Mouse (Mus musculus) heart, embryonic 16.5 days (tissue): ENCODE data around the gene Ep400. TPM values are rescaled to one million over a fixed set of nuclear protein-coding genes. Genes with fewer than 3 reads are reported as not detected.

ENCODE experiments used
- ATAC-seq: fragments of 200-750 bp; cut with Nextera tagmentation; replicated peaks from 2 replicates; pipeline ENCODE4 v1.8.0; 2017; ENCODE audit warnings: moderate number of reproducible peaks; ENCODE audit not compliant: insufficient read depth, low FRiP score; ENCODE audit errors: extremely low read depth
- H3K27ac ChIP-seq: fragments of 300-500 bp; sonication (generic); 2 replicates; pipeline ENCODE4 v1.5.1; 2014; ENCODE audit warnings: mild to moderate bottlenecking, low read length, control low read depth, moderate library complexity
- H3K27me3 ChIP-seq: fragments of 300-500 bp; sonication (generic); 2 replicates; pipeline ENCODE4 v1.6.1; 2014; ENCODE audit warnings: low read length, mixed read lengths; ENCODE audit not compliant: control insufficient read depth, insufficient read depth
- H3K36me3 ChIP-seq: fragments of 300-500 bp; sonication (generic); 2 replicates; pipeline ENCODE4 v1.6.1; 2014; ENCODE audit not compliant: control insufficient read depth, insufficient read depth
- H3K4me1 ChIP-seq: fragments of 300-500 bp; sonication (generic); 2 replicates; pipeline ENCODE4 v1.6.1; 2014; ENCODE audit warnings: low read length, mixed read lengths; ENCODE audit not compliant: control insufficient read depth, insufficient read depth
- H3K4me2 ChIP-seq: fragments of 300-500 bp; sonication (generic); 2 replicates; pipeline ENCODE4 v1.6.1; 2014; ENCODE audit warnings: low read depth, mild to moderate bottlenecking, control low read depth, low read length
- H3K4me3 ChIP-seq: fragments of 300-500 bp; sonication (generic); 2 replicates; pipeline ENCODE4 v1.5.1; 2014; ENCODE audit warnings: mild to moderate bottlenecking, control low read depth, low read length
- H3K9ac ChIP-seq: fragments of 300-500 bp; sonication (generic); 2 replicates; pipeline ENCODE4 v1.6.1; 2014; ENCODE audit warnings: low read length, control low read depth
- H3K9me3 ChIP-seq: fragments of 300-500 bp; sonication (generic); replicated peaks from 2 replicates; pipeline ENCODE4 v1.6.1; 2016; ENCODE audit warnings: low read length; ENCODE audit not compliant: control insufficient read depth
- WGBS: fragments of 180-500 bp; shearing (Covaris S2); extraction: QIAGEN DNeasy Blood & Tissue Kit; methylation state at CpG from one replicate; pipeline ENCODE4 v1.1.7; 2014; 5-methylcytosine and 5-hydroxymethylcytosine counted together
- microRNA-seq: library from miRNA; unstranded; fragments of <30 nt; microRNA quantifications from one replicate; pipeline ENCODE4, GENCODE M21; 2017
- polyA plus RNA-seq: library from polyadenylated mRNA; unstranded; fragments of >200 nt; fragmentation: Nextera tagmentation; extraction: Ambion mirVana; gene quantifications from 2 replicates; pipeline ENCODE4 v1.2.1, GENCODE M21; 2015

Ep400 gene
- polyA plus RNA-seq, 1 experiment from 2014 or later, result 26.0 TPM

DNA sequence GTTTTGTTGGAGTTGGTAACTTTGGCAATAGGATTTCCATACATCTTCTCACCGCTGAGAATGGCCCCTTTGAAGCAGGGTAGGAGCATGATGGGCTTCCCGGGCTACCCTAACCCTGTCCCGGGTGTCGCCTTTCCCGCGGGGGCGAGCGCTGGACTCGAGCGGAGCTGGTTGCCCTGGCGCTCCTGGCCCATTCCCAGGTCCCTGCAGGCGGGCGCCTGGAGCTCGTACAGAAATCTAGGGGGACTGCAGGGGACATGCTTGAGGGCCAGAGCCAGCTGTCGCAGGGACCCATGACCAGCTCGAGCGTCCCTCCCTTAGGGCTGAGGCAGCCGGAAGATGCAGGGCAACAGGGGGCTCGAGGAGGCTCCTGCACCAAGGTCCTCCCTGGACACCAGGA lies 142.4 kb downstream of the Ep400 start:
- Histone ChIP-seq H3K27ac (no peak overlapping the region), H3K27me3 (peaks cover 8% of the 10 kb centered on the region; the same call in 1 of the 2 replicates), H3K9ac (no peak overlapping the region), H3K36me3 (no peaks in the 10 kb centered on the region), H3K9me3 (no peaks in the 10 kb centered on the region), H3K4me2 (no peak overlapping the region), H3K4me1 (no peaks in the 10 kb centered on the region), H3K4me3 (no peak overlapping the region)
- 13% methylated on average over 19 of the region's 19 CpGs for WGBS
- ATAC-seq, result no peak

- no peak for ATAC-seq
- H3K36me3 ChIP-seq, result no peaks in the 10 kb centered on the region
- 59% methylated on average over 10 of the region's 10 CpGs for WGBS
- peaks cover 8% of the 10 kb centered on the region; the same call in 1 of the 2 replicates for H3K27me3 ChIP-seq
- H3K4me1 ChIP-seq, result no peaks in the 10 kb centered on the region
- H3K27ac ChIP-seq, result no peak overlapping the region
- no peak overlapping the region for H3K4me3 ChIP-seq
- no peak overlapping the region for H3K4me2 ChIP-seq
- H3K9me3 ChIP-seq, result no peaks in the 10 kb centered on the region
- H3K9ac ChIP-seq, result no peak overlapping the region
These were observed 143.2 kb downstream of the Ep400 start for GRCm38 (mm10) chr5:110627351-110627750.

DNA sequence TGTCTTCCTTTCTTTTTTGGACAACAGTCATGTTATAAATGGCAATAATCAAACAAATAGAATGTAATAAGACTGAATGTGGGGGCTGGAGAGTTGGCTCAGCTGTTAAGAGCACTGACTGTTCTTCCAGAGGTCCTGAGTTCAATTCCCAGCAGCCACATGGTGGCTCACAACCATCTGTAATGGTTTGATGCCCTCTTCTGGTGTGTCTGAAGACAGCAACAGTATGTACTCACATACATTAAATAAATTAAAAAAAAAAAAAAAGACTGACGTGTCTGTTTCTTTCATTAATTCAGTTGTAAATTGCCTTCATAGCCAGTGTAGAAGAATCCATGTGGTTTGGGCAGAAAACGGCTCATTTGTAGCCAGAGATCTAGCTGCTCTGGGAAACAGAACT lies 146.2 kb downstream of the Ep400 start:
- no peak overlapping the region for H3K9ac ChIP-seq
- 72% methylated on average over 2 of the region's 2 CpGs for WGBS
- H3K4me2 ChIP-seq, result no peak overlapping the region
- no peak overlapping the region for H3K4me3 ChIP-seq
- peaks cover 8% of the 10 kb centered on the region; the same call in 1 of the 2 replicates for H3K27me3 ChIP-seq
- no peak overlapping the region for H3K27ac ChIP-seq
- H3K9me3 ChIP-seq, result no peaks in the 10 kb centered on the region
- no peaks in the 10 kb centered on the region for H3K4me1 ChIP-seq
- H3K36me3 ChIP-seq, result no peaks in the 10 kb centered on the region
- ATAC-seq, result no peak

DNA sequence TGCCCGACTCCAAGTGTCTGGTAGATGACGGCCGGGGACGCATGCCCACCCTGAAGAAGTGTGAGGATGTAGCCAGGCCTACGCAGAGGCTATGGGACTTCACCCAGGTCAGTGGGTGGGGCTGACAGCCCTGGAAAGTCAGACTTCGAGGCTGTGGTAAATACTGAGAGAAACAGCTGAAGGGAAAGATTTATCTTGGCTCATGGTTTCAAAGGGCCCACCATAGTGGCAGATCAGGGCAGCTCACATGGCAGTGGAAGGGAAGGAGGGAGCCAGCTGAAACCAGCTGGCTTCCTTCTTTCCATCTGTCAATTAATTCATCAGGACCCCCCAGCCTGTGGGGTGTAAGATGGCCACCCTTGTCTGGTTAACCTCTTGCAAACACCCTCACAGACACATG lies 151.3 kb downstream of the Ep400 start:
- H3K36me3 ChIP-seq, result no peaks in the 10 kb centered on the region
- H3K4me2 ChIP-seq, result no peak overlapping the region
- no peak overlapping the region for H3K9ac ChIP-seq
- H3K27me3 ChIP-seq, result no peaks in the 10 kb centered on the region
- H3K9me3 ChIP-seq, result no peaks in the 10 kb centered on the region
- no peak overlapping the region for H3K4me3 ChIP-seq
- no peaks in the 10 kb centered on the region for H3K4me1 ChIP-seq
- 81% methylated on average over 6 of the region's 6 CpGs for WGBS
- no peak for ATAC-seq
- no peak overlapping the region for H3K27ac ChIP-seq

Small RNA genes lying within 50 kb of the gene (microRNA-seq; reads per million reads assigned to microRNA genes)
- gene Mir7026, result 0.79 reads per million

Other genes starting within 250 kb of the Ep400 start
- 0.07 and 0.13 TPM in 2 replicates for gene Galnt9, start 226.4 kb downstream of the Ep400 start, polyA plus RNA-seq
- gene Noc4l, start 117.3 kb downstream of the Ep400 start, polyA plus RNA-seq, result 32.8 and 36.2 TPM in 2 replicates
- 13.9 and 14.8 TPM in 2 replicates for gene Ddx51, start 117.3 kb downstream of the Ep400 start, polyA plus RNA-seq
- gene Pus1, start 9.9 kb upstream of the Ep400 start, polyA plus RNA-seq, result 31.3 and 33.9 TPM in 2 replicates
- 10.0 and 13.1 TPM in 2 replicates for gene Ulk1, start 39.4 kb upstream of the Ep400 start, polyA plus RNA-seq
- gene Hscb, start 69.1 kb upstream of the Ep400 start, polyA plus RNA-seq, result 22.5 and 23.1 TPM in 2 replicates
- 17.1 and 19.0 TPM in 2 replicates for gene Chek2, start 69.3 kb upstream of the Ep400 start, polyA plus RNA-seq
- gene Ttc28, start 109.1 kb upstream of the Ep400 start, polyA plus RNA-seq, result 5.7 and 5.8 TPM in 2 replicates